Mouse (Mus musculus) right cerebral cortex, postnatal 36 days (tissue): ENCODE data around the gene Pknox1.
A peak's percentile ranks its signal among the peaks of the same experiment; 100 is the strongest.
"Not testable (repeated sequence)": the region's sequence is repeated elsewhere in the genome, so short reads cannot be mapped to it uniquely, and the experiment has no call there.

ENCODE experiments used
- DNase-seq, 2 experiments: peaks; one replicate each; pipeline ENCODE4 v3.0.0; 2022; ENCODE audit warnings: low spot score in 2 of 2, mixed read lengths in 1 of 2

Pknox1 gene

GRCm38 (mm10) chr17:31564015-31564857 is at the start of gene Pknox1:
Gene Pknox1 (plus strand): TSS chr17:31564734.
- peak; percentile 99 for DNase-seq

- no peak for DNase-seq
These were observed 45.1 kb upstream of the Pknox1 start for GRCm38 (mm10) chr17:31519344-31519945.

DNA sequence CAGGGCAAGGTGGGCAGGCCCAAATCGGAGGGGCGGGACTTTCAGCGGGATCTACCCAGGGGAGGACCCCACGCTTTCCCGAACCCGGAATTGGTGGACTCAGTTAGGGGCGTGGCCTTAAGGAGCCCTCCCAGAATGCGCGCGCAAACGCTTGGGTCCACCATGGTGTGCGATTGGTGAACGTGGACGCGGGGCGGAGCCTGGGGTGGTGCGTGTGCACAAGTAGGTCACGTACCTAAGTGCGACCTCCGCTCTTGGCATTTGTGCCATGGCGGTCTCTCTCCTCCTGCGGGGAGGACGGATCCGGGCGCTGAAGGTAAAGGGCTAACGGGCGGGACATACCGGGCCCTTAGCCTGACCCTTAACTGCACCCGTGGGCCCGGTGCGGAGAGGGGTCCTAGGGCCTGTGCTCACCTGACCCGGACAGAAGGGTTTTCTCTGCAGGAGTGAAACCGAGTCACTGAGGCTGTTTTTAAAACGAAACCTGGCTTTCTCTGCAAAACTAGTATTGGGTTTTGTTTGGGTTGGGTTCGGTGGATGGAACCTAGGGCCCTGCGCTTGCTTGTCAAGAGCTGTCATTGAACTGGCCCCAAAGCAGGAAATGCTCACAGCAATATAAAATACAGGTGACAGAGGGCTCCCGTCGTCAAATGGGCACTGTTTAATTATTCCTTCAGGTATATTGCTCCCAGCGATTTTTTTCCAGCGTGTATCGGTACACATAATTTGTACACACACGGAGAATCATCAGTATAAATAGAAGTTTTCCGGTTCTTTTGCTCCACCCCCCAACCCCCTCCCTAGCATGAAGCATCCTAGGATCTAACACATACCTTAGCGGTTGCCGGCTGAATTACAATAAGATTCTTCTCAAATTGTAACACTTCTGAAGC is 44.3 kb upstream of the Pknox1 start, which contains the start of the genes Wdr4 and Ndufv3:
Gene Wdr4 (minus strand): TSS at position 35 of the 893 bp plus-strand sequence.
Gene Ndufv3 (plus strand): TSS at position 170 of the 893 bp plus-strand sequence.
- DNase-seq: peak; percentile 98 to 99

DNA sequence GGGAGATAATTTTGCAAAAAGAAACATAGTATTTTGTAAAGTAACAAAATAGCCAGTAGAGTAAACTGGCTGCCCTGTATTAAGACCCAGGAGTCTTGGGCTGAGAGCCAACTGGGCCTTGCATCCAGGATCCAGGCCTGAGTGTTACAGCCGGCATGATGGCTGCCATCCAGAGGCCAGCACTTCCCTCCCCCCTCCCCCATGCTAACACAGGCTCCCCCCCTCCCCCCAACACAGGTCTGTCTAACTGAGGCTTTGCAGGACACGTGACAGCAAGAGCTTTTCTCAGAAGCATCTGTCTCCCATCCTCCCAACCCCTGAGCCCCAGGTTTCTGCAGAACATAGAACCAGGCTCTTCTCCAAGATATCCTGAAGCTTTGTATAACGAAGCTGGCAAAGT is 43.6 kb upstream of the Pknox1 start:
- no peak for DNase-seq

DNA sequence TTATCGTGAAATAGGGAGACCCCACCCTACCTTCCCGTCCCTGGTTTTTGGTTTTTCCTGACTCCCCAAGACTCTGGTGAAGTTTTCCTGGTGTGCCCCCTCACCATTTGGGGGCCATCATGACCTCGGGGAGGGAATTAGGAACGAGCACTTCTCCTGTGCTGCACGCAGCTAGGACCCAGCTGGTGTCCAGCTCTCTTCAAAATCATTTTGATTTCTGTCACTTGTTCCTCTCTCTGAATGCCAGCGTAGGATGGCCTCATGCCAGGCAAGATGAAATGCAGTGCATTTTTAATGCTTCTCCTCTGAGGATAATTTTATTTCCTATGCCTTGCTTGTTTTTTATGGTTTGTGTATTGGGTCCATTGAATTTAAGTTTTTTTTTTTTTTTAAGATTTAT is 42.6 kb upstream of the Pknox1 start:
- DNase-seq: no peak

GRCm38 (mm10) chr17:31525114-31525513 is 39.4 kb upstream of the Pknox1 start:
- no peak for DNase-seq

- no peak for DNase-seq
These were observed 38.7 kb upstream of the Pknox1 start for GRCm38 (mm10) chr17:31525816-31526215.

DNA sequence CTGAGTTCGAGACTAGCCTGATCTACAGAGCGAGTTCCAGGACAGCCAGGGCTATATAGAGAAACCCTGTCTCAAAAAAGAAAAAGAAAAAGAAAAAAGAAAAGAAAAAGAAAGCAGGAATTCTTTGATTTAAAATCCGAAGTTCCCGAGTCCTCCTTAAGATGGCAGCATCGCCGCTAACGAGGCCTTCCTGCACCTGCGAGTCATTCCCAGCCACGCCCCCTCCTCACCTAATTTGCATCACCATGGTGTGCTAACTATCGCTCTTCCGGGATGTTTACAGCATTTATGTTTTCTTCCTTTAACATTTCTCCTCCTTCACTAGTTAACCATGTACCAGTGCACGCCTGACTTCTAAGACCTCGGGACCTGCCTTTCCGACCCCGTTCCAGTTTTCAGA is 35.2 kb upstream of the Pknox1 start:
- no peak for DNase-seq

DNA sequence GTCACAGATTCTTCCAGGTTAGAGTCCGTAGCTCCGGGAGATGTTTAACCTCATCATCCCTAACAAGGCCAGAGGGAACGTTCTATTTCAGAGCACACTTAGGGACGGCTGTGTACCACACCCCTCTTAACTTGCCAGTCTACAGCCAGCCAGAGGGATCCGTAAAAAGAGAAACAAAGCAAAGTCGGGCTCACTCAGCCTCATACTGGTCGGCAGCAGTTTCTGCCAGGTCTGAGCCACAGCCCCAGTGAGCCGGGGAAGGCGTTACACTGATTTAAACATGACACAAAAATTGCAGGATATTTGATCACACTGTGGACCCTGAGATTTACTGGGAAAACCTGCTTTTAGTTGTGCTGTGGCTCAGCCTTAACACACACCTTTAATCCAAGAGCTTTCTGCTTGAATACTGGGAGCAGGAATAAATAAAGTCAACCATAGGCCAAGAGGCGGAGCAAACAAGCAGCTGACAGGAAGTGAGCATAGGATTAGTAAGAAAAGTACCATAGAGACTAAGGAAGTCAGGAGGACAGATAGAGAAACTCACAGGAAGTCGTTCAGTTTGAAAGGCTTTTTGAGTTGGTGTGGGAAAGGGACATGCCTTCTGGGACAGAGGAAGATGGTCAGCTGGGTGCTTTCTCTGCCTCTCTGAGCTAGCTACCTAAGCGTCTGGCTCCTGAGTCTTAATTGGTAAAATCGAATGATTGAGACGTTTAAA is 32.9 kb upstream of the Pknox1 start:
- DNase-seq: no peak

DNA sequence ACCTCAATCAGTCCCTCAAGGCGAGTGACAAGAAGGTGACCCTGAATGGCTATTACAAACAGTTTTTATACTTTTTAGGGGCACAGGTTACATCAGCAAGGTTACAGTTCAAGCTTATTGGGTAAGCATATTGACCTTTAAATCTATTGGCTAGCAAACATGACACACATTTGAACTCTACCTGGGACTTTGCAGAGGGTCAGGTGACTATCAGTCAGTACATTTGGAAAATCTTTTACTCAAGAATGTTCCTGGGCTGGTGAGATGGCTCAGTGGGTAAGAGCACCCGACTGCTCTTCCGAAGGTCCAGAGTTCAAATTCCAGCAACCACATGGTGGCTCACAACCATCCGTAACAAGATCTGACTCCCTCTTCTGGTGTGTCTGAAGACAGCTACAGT is 32.2 kb upstream of the Pknox1 start:
- DNase-seq: not testable (repeated sequence)

DNA sequence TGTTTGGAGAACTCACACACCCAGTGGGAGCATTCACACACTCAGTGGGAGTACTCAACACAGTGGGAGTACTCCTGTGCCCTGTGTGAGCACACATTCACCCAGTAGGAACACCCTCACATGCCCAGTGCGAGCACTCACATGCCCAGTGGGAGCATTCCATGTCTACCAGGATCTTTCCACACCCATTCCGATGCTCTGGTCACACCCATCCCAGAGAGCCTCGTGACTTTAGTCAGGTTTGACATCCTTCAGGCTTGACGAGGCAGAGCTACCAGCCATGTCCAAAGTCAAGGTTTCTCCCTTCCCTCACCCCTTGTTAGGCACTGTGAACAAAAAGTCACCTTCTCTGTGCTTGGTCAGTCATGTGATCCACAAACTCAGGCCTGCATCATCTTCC is 29.2 kb upstream of the Pknox1 start:
- DNase-seq: no peak

GRCm38 (mm10) chr17:31535871-31536629 is 28.5 kb upstream of the Pknox1 start:
- peak; percentile 56 to 69 for DNase-seq

- DNase-seq: no peak
These were observed 24.4 kb upstream of the Pknox1 start for GRCm38 (mm10) chr17:31540101-31540500.

DNA sequence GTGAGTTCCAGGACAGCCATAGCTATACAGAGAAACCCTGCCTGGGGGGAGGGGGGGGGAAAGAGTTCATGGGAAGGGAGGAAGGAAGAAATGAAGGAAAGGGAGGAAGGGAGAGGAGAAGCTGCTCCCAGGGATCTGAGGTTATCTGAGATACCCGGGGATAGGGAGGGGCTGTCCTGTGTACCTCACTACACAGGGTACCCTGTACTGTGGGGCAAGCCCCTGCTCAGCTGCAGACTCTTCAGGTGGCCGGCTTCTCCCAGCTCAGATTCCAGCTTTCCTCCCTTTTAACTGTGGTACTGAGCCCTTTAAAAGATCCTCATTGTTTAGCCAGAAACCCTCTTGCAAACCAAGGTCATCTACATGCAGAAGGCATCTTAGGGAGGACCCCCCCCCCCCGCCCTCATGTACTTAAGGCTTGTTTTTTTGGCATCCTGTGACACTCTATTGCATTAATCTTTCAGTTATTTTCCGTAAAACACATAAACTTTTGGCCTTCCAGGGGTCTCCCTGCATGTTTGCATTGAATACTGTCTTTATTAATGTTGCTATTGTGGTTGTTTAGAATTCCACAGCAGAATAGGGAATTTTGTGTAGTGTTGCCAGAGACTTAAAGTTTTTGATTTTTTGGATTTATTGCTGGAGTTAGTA is 23.6 kb upstream of the Pknox1 start:
- no peak for DNase-seq

GRCm38 (mm10) chr17:31541460-31541831 is 23.1 kb upstream of the Pknox1 start:
- DNase-seq: no peak

GRCm38 (mm10) chr17:31543574-31543973 is 21.0 kb upstream of the Pknox1 start:
- no peak for DNase-seq

- no peak for DNase-seq
These were observed 17.9 kb upstream of the Pknox1 start for GRCm38 (mm10) chr17:31546444-31547196.

GRCm38 (mm10) chr17:31547974-31548373 is 16.6 kb upstream of the Pknox1 start:
- DNase-seq: no peak

GRCm38 (mm10) chr17:31549389-31549788 is 15.1 kb upstream of the Pknox1 start:
- DNase-seq: no peak
